Mouse (Mus musculus) neural tube, embryonic 13.5 days (tissue): ENCODE data around the gene Msmo1. TPM values are rescaled to one million over a fixed set of nuclear protein-coding genes. Genes with fewer than 3 reads are reported as not detected.

Experiments
- ATAC-seq: fragments of 200-750 bp; cut with Nextera tagmentation; 2 replicates; pipeline ENCODE4 v1.8.0; 2017; ENCODE audit warnings: low read depth, mild to moderate bottlenecking, moderate TSS enrichment, moderate library complexity
- H3K27ac ChIP-seq: fragments of 300-500 bp; sonication (generic); replicated peaks from 2 replicates; pipeline ENCODE4 v1.5.1; 2015; ENCODE audit warnings: moderate library complexity, mild to moderate bottlenecking, inconsistent platforms
- H3K27me3 ChIP-seq: fragments of 300-500 bp; sonication (generic); 2 replicates; pipeline ENCODE4 v1.6.1; 2015; ENCODE audit warnings: mild to moderate bottlenecking, inconsistent platforms
- H3K36me3 ChIP-seq: fragments of 300-500 bp; sonication (generic); 2 replicates; pipeline ENCODE4 v1.6.1; 2015; ENCODE audit warnings: mild to moderate bottlenecking, inconsistent platforms
- H3K4me1 ChIP-seq: fragments of 300-500 bp; sonication (generic); replicated peaks from 2 replicates; pipeline ENCODE4 v1.6.1; 2015; ENCODE audit warnings: inconsistent platforms
- H3K4me2 ChIP-seq: fragments of 300-500 bp; sonication (generic); 2 replicates; pipeline ENCODE4 v1.6.1; 2015; ENCODE audit warnings: inconsistent platforms, mild to moderate bottlenecking, moderate library complexity
- H3K4me3 ChIP-seq: fragments of 300-500 bp; sonication (generic); 2 replicates; pipeline ENCODE4 v1.5.1; 2015; ENCODE audit warnings: mild to moderate bottlenecking, inconsistent platforms
- H3K9ac ChIP-seq: fragments of 300-500 bp; sonication (generic); 2 replicates; pipeline ENCODE4 v1.6.1; 2015; ENCODE audit warnings: moderate library complexity, mild to moderate bottlenecking, inconsistent platforms
- H3K9me3 ChIP-seq: fragments of 300-500 bp; sonication (generic); 2 replicates; pipeline ENCODE4 v1.6.1; 2016; ENCODE audit warnings: inconsistent platforms
- WGBS: fragments of 180-500 bp; shearing (Covaris S2); methylation state at CpG from one replicate; pipeline ENCODE4 v1.1.7; 2015; 5-methylcytosine and 5-hydroxymethylcytosine counted together
- polyA plus RNA-seq: library from polyadenylated mRNA; unstranded; fragments of >200 nt; fragmentation: Nextera tagmentation; extraction: Ambion mirVana; gene quantifications from 2 replicates; pipeline ENCODE4 v1.2.1, GENCODE M21; 2015

Msmo1 gene
- polyA plus RNA-seq, 1 experiment from 2014 or later, result 126 TPM

GRCm38 (mm10) chr8:64707481-64707880, 26.1 kb downstream of the Msmo1 start:
- H3K36me3 ChIP-seq, result no peaks in the 10 kb centered on the region
- no peaks in the 10 kb centered on the region for H3K4me1 ChIP-seq
- H3K27me3 ChIP-seq, result no peaks in the 10 kb centered on the region
- no peak overlapping the region for H3K4me2 ChIP-seq
- no peak for ATAC-seq
- H3K27ac ChIP-seq, result no peak overlapping the region
- H3K4me3 ChIP-seq, result no peak overlapping the region
- H3K9me3 ChIP-seq, result no peaks in the 10 kb centered on the region
- H3K9ac ChIP-seq, result no peak overlapping the region

GRCm38 (mm10) chr8:64703191-64703590, 30.4 kb downstream of the Msmo1 start:
- Histone ChIP-seq H3K9ac (no peak overlapping the region), H3K4me2 (no peak overlapping the region), H3K9me3 (no peaks in the 10 kb centered on the region), H3K27me3 (no peaks in the 10 kb centered on the region), H3K36me3 (no peaks in the 10 kb centered on the region), H3K27ac (no peak overlapping the region), H3K4me1 (no peaks in the 10 kb centered on the region), H3K4me3 (no peak overlapping the region)
- ATAC-seq, result no peak
- WGBS, result 88% methylated on average over 1 of the region's 1 CpGs

GRCm38 (mm10) chr8:64692651-64693201, 40.9 kb downstream of the Msmo1 start, which contains the start of gene Cpe:
Gene Cpe, minus strand, starts transcription at chr8:64693054.
- H3K9ac ChIP-seq, result peak within 1 kb of the TSS; percentile 96
- under 1% methylated on average over 54 of the region's 54 CpGs for WGBS
- peak; percentile 99 for ATAC-seq
- peaks cover 33% of the 10 kb centered on the region for H3K4me1 ChIP-seq
- peak within 1 kb of the TSS; percentile 74 for H3K4me3 ChIP-seq
- no peaks in the 10 kb centered on the region for H3K9me3 ChIP-seq
- no peaks in the 10 kb centered on the region for H3K36me3 ChIP-seq
- peak within 1 kb of the TSS; percentile 57 for H3K4me2 ChIP-seq
- peak within 1 kb of the TSS; percentile 99 for H3K27ac ChIP-seq
- no peaks in the 10 kb centered on the region for H3K27me3 ChIP-seq

GRCm38 (mm10) chr8:64691591-64692401, 41.8 kb downstream of the Msmo1 start:
- WGBS, result 10% methylated on average over 16 of the region's 16 CpGs
- H3K4me2 ChIP-seq, result peak overlapping the region; percentile 57
- H3K36me3 ChIP-seq, result no peaks in the 10 kb centered on the region
- peak; percentile 14 for ATAC-seq
- no peaks in the 10 kb centered on the region for H3K27me3 ChIP-seq
- H3K9me3 ChIP-seq, result no peaks in the 10 kb centered on the region
- H3K27ac ChIP-seq, result peak overlapping the region; percentile 99
- peaks cover 35% of the 10 kb centered on the region for H3K4me1 ChIP-seq
- peak overlapping the region; percentile 96 for H3K9ac ChIP-seq
- peak overlapping the region; percentile 74 for H3K4me3 ChIP-seq

- H3K4me2 ChIP-seq, result peak overlapping the region; percentile 57
- peak overlapping the region; percentile 33; the same call in 1 of the 2 replicates for H3K27ac ChIP-seq
- H3K9ac ChIP-seq, result peak overlapping the region; percentile 96
- H3K36me3 ChIP-seq, result no peaks in the 10 kb centered on the region
- ATAC-seq, result no peak
- H3K27me3 ChIP-seq, result no peaks in the 10 kb centered on the region
- H3K4me1 ChIP-seq, result peaks cover 35% of the 10 kb centered on the region
- no peaks in the 10 kb centered on the region for H3K9me3 ChIP-seq
- WGBS, result 75% methylated on average over 6 of the region's 6 CpGs
- H3K4me3 ChIP-seq, result peak overlapping the region; percentile 74
Observed at GRCm38 (mm10) chr8:64690845-64691244, 42.7 kb downstream of the Msmo1 start.

- Histone ChIP-seq H3K27me3 (no peaks in the 10 kb centered on the region), H3K9ac (0 out of 2 replicates have a peak overlapping the region, but pooled peaks have one; percentile 5), H3K4me2 (peak overlapping the region; percentile 57), H3K4me1 (peaks cover 35% of the 10 kb centered on the region), H3K27ac (no peak overlapping the region), H3K36me3 (no peaks in the 10 kb centered on the region), H3K4me3 (peak overlapping the region; percentile 74), H3K9me3 (no peaks in the 10 kb centered on the region)
- WGBS, result 67% methylated on average over 6 of the region's 6 CpGs
- no peak for ATAC-seq
Observed at GRCm38 (mm10) chr8:64690306-64690705, 43.3 kb downstream of the Msmo1 start.

GRCm38 (mm10) chr8:64688741-64689140, 44.9 kb downstream of the Msmo1 start:
- Histone ChIP-seq H3K27me3 (no peaks in the 10 kb centered on the region), H3K4me2 (no peak overlapping the region), H3K9me3 (no peaks in the 10 kb centered on the region), H3K9ac (no peak overlapping the region), H3K4me3 (no peak overlapping the region), H3K4me1 (peaks cover 35% of the 10 kb centered on the region), H3K36me3 (no peaks in the 10 kb centered on the region), H3K27ac (no peak overlapping the region)
- 76% methylated on average over 4 of the region's 4 CpGs for WGBS
- ATAC-seq, result no peak

GRCm38 (mm10) chr8:64688161-64688560, 45.4 kb downstream of the Msmo1 start:
- no peaks in the 10 kb centered on the region for H3K27me3 ChIP-seq

GRCm38 (mm10) chr8:64682501-64682900, 51.1 kb downstream of the Msmo1 start:
- WGBS, result 74% methylated on average over 3 of the region's 3 CpGs
- Histone ChIP-seq H3K27me3 (no peaks in the 10 kb centered on the region), H3K9me3 (no peaks in the 10 kb centered on the region), H3K4me2 (no peak overlapping the region), H3K9ac (no peak overlapping the region), H3K27ac (no peak overlapping the region), H3K36me3 (0 out of 2 replicates have a peak, but pooled peaks cover 6% of the 10 kb centered on the region), H3K4me3 (no peak overlapping the region), H3K4me1 (no peaks in the 10 kb centered on the region; the same call in 1 of the 2 replicates)
- ATAC-seq, result no peak

More at GRCm38 (mm10) chr8:64688161-64688560, 45.4 kb downstream of the Msmo1 start:
- Histone ChIP-seq H3K36me3 (no peaks in the 10 kb centered on the region), H3K4me2 (no peak overlapping the region), H3K27ac (no peak overlapping the region), H3K4me3 (no peak overlapping the region), H3K9me3 (no peaks in the 10 kb centered on the region), H3K9ac (no peak overlapping the region), H3K4me1 (peaks cover 33% of the 10 kb centered on the region)
- WGBS, result 80% methylated on average over 3 of the region's 3 CpGs
- no peak for ATAC-seq

GRCm38 (mm10) chr8:64676381-64676780, 57.2 kb downstream of the Msmo1 start:
- H3K27me3 ChIP-seq, result no peaks in the 10 kb centered on the region
- no peak overlapping the region for H3K4me3 ChIP-seq
- ATAC-seq, result no peak
- H3K4me2 ChIP-seq, result no peak overlapping the region
- H3K36me3 ChIP-seq, result 0 out of 2 replicates have a peak, but pooled peaks cover 3% of the 10 kb centered on the region
- H3K9me3 ChIP-seq, result no peaks in the 10 kb centered on the region
- H3K4me1 ChIP-seq, result 0 out of 2 replicates have a peak, but pooled peaks cover 4% of the 10 kb centered on the region
- no peak overlapping the region for H3K27ac ChIP-seq
- 86% methylated on average over 2 of the region's 2 CpGs for WGBS
- no peak overlapping the region for H3K9ac ChIP-seq

GRCm38 (mm10) chr8:64674951-64675585, 58.5 kb downstream of the Msmo1 start:
- ATAC-seq, result no peak
- Histone ChIP-seq H3K27me3 (no peaks in the 10 kb centered on the region), H3K4me3 (no peak overlapping the region), H3K36me3 (no peaks in the 10 kb centered on the region), H3K27ac (no peak overlapping the region), H3K4me1 (0 out of 2 replicates have a peak, but pooled peaks cover 4% of the 10 kb centered on the region), H3K9me3 (no peaks in the 10 kb centered on the region), H3K4me2 (no peak overlapping the region), H3K9ac (no peak overlapping the region)
- WGBS, result 78% methylated on average over 8 of the region's 8 CpGs

GRCm38 (mm10) chr8:64672920-64673319, 60.7 kb downstream of the Msmo1 start:
- Histone ChIP-seq H3K36me3 (no peaks in the 10 kb centered on the region), H3K27me3 (no peaks in the 10 kb centered on the region), H3K4me2 (no peak overlapping the region), H3K9me3 (no peaks in the 10 kb centered on the region), H3K4me1 (0 out of 2 replicates have a peak, but pooled peaks cover 4% of the 10 kb centered on the region), H3K4me3 (no peak overlapping the region), H3K27ac (no peak overlapping the region), H3K9ac (no peak overlapping the region)
- no peak for ATAC-seq
- WGBS, result 66% methylated on average over 2 of the region's 2 CpGs
